Mouse (Mus musculus) embryonic fibroblast, embryonic 13.5 days (primary cell): ENCODE results near the gene Cldn1.

Experiments
- CTCF ChIP-seq: IDR thresholded peaks from 2 replicates; pipeline ENCODE4 v1.5.1; 2011; ENCODE audit warnings: mild to moderate bottlenecking, control low read depth, low read length, moderate library complexity, borderline replicate concordance; ENCODE audit not compliant: insufficient read depth
- POLR2A ChIP-seq: IDR thresholded peaks from 2 replicates; pipeline ENCODE4 v1.6.1; 2011; ENCODE audit warnings: low read depth, mild to moderate bottlenecking, control low read depth, low read length, moderate library complexity

- TF ChIP-seq CTCF (no peak), POLR2A (no peak)
These were observed 10.9 kb downstream of the Cldn1 start for GRCm38 (mm10) chr16:26360694-26361093.
